Mouse (Mus musculus) thymus, adult 2 months (tissue): ENCODE measurements around the gene Zfp526. TPM values are rescaled to one million over a fixed set of nuclear protein-coding genes. Genes with fewer than 3 reads are reported as not detected.
A peak's percentile ranks its signal among the peaks of the same experiment; 100 is the strongest.

Experiments
- DNase-seq: peaks from one replicate; pipeline ENCODE4 v3.0.0; 2021
- H3K27ac ChIP-seq: fragments of 200-500 bp; 2 replicates; pipeline ENCODE4 v1.5.1; 2012; ENCODE audit warnings: low read length, control low read depth; ENCODE audit not compliant: control insufficient read depth, insufficient read depth
- H3K27me3 ChIP-seq: fragments of 200-500 bp; 2 replicates; pipeline ENCODE4 v1.6.1; 2012; ENCODE audit warnings: mild to moderate bottlenecking, low read length, moderate library complexity, mixed read lengths; ENCODE audit not compliant: control insufficient read depth, insufficient read depth
- H3K36me3 ChIP-seq: fragments of 200-500 bp; 2 replicates; pipeline ENCODE4 v1.6.1; 2012; ENCODE audit warnings: mild to moderate bottlenecking, low read length, moderate library complexity; ENCODE audit not compliant: control insufficient read depth, insufficient read depth
- H3K4me1 ChIP-seq: fragments of 200-500 bp; replicated peaks from 2 replicates; pipeline ENCODE4 v1.6.1; 2012; ENCODE audit warnings: low read length; ENCODE audit not compliant: control insufficient read depth, insufficient read depth
- H3K4me3 ChIP-seq: fragments of 200-500 bp; 2 replicates; pipeline ENCODE4 v1.5.1; 2012; ENCODE audit warnings: mild to moderate bottlenecking, low read length, control low read depth, moderate library complexity; ENCODE audit not compliant: control insufficient read depth, insufficient read depth
- CTCF ChIP-seq: fragments of 200-500 bp; IDR thresholded peaks from 2 replicates; pipeline ENCODE4 v1.5.1; 2012; ENCODE audit warnings: mild to moderate bottlenecking, control low read depth, low read length, moderate library complexity, borderline replicate concordance; ENCODE audit not compliant: control insufficient read depth, poor library complexity, insufficient read depth; ENCODE audit errors: extremely low read depth
- POLR2A ChIP-seq: fragments of 200-500 bp; IDR thresholded peaks from 2 replicates; pipeline ENCODE4 v1.6.1; 2012; ENCODE audit warnings: mild to moderate bottlenecking, low read length, control low read depth, moderate library complexity; ENCODE audit not compliant: control insufficient read depth, poor library complexity, insufficient read depth; ENCODE audit errors: extremely low read depth
- WGBS: fragments of 180-500 bp; shearing (Covaris S2); methylation state at CpG from one replicate; pipeline ENCODE4 v1.1.7; 2018; 5-methylcytosine and 5-hydroxymethylcytosine counted together
- polyA plus RNA-seq: library from polyadenylated mRNA; depleted of rRNA; stranded (reverse); fragments of >200 nt; gene quantifications from 2 replicates; pipeline ENCODE4 v1.2.3, GENCODE M21; 2012

Zfp526 gene
- polyA plus RNA-seq, 1 experiment = 38.2 TPM

DNA sequence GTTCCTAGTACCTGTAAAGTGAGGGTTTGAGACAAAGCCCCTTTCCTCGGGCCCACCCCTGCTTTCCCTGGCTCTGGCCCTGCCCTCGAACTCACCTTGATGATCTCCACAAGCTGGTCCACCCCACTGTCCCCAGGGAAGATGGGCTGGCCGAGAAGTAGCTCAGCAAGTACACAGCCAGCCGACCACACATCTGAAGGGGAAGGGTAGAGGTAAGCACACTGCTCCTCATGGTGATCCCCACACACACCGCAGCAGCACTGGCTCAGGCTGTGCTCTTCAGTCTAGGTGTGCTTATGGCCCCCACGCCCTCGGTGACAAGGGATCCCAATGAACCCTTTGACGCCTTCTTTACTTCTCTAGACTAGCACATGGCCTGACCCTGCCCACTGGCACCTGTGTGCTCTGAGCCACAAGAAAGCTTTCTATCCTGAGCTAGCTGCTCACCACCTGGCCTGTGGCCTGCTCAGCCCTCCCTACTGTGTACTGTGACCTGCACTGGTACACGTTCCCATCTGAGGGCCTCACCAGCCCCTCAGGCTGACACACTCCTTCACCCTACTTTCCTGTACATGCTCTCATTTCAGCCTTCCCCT lies 9.6 kb downstream of the Zfp526 start:
- no peak overlapping the region for H3K4me3 ChIP-seq
- no peaks in the 10 kb centered on the region for H3K27me3 ChIP-seq
- peak overlapping the region; percentile 83 for H3K27ac ChIP-seq
- peak; percentile 44 for DNase-seq
- peaks cover 50% of the 10 kb centered on the region for H3K36me3 ChIP-seq
- H3K4me1 ChIP-seq = peaks cover 69% of the 10 kb centered on the region
- WGBS = 43% methylated on average over 9 of the region's 9 CpGs
- TF ChIP-seq POLR2A = no peak
- TF ChIP-seq CTCF = no peak

DNA sequence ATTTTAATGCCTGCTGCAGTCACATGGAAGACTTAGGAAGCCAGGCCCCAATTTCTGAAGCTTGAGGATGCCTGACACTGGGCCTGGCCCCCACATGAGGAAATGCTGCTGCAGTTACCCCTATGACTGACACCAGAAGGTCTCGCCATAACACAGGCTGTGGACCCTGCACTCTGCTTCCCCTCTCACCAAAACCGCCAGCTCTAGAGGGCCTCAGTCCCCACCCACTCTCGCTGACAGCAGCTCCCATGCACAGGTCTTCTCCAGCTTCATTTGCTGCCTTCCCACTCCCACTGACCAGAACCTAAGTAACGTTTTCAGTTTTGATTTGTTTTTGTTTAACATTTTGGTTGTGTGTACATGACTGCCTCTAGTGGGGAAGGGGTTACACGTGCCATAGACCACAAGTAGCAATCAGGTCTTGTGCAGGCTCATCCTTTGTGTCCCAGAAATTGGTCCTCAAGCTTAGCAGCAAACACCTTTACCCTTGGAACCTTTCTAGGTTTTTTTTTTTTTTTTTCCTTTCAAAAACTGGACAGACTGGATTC lies 10.9 kb downstream of the Zfp526 start:
- Histone ChIP-seq H3K4me3 (no peak overlapping the region), H3K27me3 (no peaks in the 10 kb centered on the region), H3K36me3 (peaks cover 37% of the 10 kb centered on the region), H3K4me1 (peaks cover 74% of the 10 kb centered on the region), H3K27ac (peak overlapping the region; percentile 83)
- TF ChIP-seq CTCF (no peak), POLR2A (no peak)
- DNase-seq = peak; percentile 30
- 20% methylated on average over 5 of the region's 5 CpGs for WGBS

DNA sequence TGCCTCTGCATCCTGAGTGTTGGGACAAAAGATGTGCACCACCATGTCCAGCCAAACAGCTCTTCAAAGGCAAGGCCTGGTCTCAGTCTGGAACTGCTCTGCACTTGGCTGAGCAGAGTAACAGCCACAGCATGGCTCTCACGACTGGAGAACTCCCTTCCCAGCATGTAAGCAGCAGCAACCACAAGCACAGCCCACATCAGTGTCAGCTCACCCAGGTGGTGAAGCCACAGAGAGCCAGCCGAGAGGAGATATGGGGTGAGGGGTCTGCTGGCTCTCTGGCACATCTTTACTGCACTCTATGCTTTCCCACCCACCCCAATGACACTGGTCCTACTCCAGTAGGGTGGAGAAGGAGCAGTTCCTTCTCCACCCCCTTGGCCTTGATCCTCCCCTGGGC lies 11.8 kb downstream of the Zfp526 start:
- DNase-seq = peak; percentile 76
- no peaks in the 10 kb centered on the region for H3K27me3 ChIP-seq
- peaks cover 28% of the 10 kb centered on the region for H3K36me3 ChIP-seq
- TF ChIP-seq POLR2A = no peak
- TF ChIP-seq CTCF = no peak
- H3K27ac ChIP-seq = peak overlapping the region; percentile 83
- no peak overlapping the region; the same call in 1 of the 2 replicates for H3K4me3 ChIP-seq
- H3K4me1 ChIP-seq = peaks cover 70% of the 10 kb centered on the region
- WGBS = 4% methylated on average over 2 of the region's 2 CpGs

DNA sequence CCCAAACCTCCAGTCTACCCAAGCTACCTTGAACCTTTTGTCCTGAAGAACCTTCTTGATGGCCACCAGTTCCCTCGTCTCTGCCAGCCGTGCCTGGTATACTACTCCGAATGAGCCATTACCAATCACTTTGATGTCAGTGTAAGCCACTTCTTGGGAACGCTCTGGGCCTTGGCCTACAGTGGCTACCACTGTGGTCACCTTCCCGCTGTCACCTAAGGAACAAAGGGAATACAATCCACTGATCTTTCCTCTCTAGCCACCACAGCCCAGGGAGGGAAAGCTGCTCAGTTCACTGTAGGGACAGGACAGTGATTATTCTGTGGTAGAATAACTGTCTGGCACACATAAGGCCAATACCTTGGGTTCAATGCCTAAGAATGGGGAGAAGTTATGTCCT lies 14.3 kb downstream of the Zfp526 start:
- H3K36me3 ChIP-seq = peaks cover 9% of the 10 kb centered on the region
- 98% methylated on average over 5 of the region's 5 CpGs for WGBS
- TF ChIP-seq POLR2A = no peak
- no peak for TF ChIP-seq CTCF

DNA sequence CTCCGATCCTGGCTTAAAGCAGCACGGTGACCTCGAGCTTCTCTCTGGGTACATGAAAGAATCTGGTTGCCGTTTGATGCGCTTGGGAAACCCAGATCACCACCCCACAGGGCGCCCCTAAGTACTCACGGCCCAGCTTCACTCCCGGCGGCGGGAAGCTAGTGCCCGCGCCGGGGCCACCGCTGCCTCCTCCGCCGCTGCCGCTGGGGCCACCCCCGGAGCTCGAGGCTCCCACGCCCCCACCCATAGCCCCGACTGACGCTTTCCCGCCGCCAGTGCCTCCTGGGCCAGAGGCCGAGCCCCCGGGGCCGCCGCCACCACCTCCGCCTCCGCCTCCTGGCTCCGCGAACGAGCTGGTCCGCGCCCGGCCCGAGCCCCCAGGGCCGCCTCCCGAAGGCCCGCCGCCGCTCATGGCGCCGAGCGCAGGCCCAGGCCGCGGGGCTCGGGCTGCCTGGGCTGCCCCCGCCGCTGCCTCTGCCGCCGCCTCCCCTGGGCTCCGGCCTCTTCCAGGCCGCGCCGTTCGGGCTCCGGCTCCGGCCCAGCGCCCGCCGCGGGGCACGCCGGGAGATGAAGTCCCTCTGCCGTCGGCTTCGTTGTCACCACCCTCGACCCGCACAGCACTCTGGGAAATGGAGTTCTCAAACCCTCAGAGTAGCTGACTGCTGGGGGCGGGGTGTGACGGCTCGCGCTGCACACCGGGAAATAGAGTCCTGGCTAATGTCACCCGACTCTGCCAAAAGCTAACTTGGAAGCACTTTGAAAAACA lies 16.2 kb downstream of the Zfp526 start, which contains the start of gene Gsk3a:
TSS of gene Gsk3a (minus strand) at position 603 of the 766 bp plus-strand sequence.
- TF ChIP-seq CTCF (no peak), POLR2A (peak; percentile 88)
- no peaks in the 10 kb centered on the region for H3K36me3 ChIP-seq
- peak within 1 kb of the TSS; percentile 83 for H3K4me3 ChIP-seq
- no peaks in the 10 kb centered on the region for H3K27me3 ChIP-seq
- WGBS = under 1% methylated on average over 75 of the region's 76 CpGs
- H3K27ac ChIP-seq = peak within 1 kb of the TSS; percentile 77
- H3K4me1 ChIP-seq = peaks cover 39% of the 10 kb centered on the region
- DNase-seq = peak; percentile 99

More for the DNA sequence above, 14.3 kb downstream of the Zfp526 start:
- H3K4me3 ChIP-seq = no peak overlapping the region
- DNase-seq = no peak
- H3K27ac ChIP-seq = no peak overlapping the region
- peaks cover 58% of the 10 kb centered on the region for H3K4me1 ChIP-seq
- no peaks in the 10 kb centered on the region for H3K27me3 ChIP-seq

DNA sequence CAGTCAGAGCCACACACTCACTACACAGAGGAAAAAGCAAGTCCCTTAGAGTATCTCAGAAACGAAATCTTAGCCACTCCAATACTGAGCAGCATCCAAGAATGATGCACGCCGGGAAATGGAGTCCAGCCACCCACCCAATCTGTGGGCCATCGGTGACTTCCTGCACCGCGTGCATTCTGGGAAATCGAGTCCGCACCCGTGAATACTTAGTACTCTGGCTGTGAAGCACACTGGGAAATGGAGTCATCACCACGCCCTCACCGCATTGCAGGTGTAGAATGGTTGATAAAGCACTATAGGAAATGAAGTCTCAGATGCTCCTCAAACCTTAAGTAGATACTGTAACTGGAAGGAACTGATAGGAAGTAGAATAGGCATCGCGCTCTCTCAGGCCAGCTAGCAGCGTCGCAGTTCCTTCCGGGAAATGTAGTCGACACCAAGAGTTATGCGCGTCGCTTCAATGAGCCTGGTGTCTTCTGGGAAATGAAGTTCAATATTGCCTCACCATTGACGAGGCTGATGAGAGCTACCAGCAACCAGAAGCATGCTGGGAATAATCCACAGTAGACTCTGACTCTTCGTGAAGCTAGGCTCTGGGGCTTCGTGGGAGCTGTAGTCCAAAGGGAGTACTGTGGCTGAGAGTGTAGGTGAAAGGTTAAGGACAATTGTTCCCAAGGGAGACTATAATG lies 16.9 kb downstream of the Zfp526 start:
- TF ChIP-seq POLR2A = no peak; the same call in 1 of the 2 replicates
- no peak for TF ChIP-seq CTCF
- Histone ChIP-seq H3K27ac (peak overlapping the region; percentile 77), H3K4me1 (peaks cover 31% of the 10 kb centered on the region), H3K4me3 (peak overlapping the region; percentile 36), H3K36me3 (no peaks in the 10 kb centered on the region), H3K27me3 (no peaks in the 10 kb centered on the region)
- WGBS = under 1% methylated on average over 23 of the region's 23 CpGs
- peak; percentile 93 for DNase-seq
